Mouse (Mus musculus) stomach, embryonic 16.5 days (tissue): Measurements from ENCODE around the gene Mettl7a3. TPM values are rescaled to one million over a fixed set of nuclear protein-coding genes. Genes with fewer than 3 reads are reported as not detected.
"Not testable (repeated sequence)": the region's sequence is repeated elsewhere in the genome, so short reads cannot be mapped to it uniquely, and the experiment has no call there.

Source experiments
- ATAC-seq: fragments of 200-750 bp; cut with Nextera tagmentation; 2 replicates; pipeline ENCODE4 v1.8.0; 2017; ENCODE audit warnings: moderate number of reproducible peaks, moderate TSS enrichment; ENCODE audit not compliant: insufficient read depth, low FRiP score
- H3K27ac ChIP-seq: fragments of 300-500 bp; sonication (generic); 2 replicates; pipeline ENCODE4 v1.5.1; 2014; ENCODE audit warnings: low read length
- H3K27me3 ChIP-seq: fragments of 300-500 bp; sonication (generic); 2 replicates; pipeline ENCODE4 v1.6.1; 2014; ENCODE audit warnings: low read length, control low read depth, mixed read lengths; ENCODE audit not compliant: control insufficient read depth, insufficient read depth
- H3K36me3 ChIP-seq: fragments of 300-500 bp; sonication (generic); 2 replicates; pipeline ENCODE4 v1.6.1; 2014; ENCODE audit warnings: low read length; ENCODE audit not compliant: control insufficient read depth, insufficient read depth
- H3K4me1 ChIP-seq: fragments of 300-500 bp; sonication (generic); 2 replicates; pipeline ENCODE4 v1.6.1; 2014; ENCODE audit warnings: low read length, control low read depth, mixed read lengths; ENCODE audit not compliant: control insufficient read depth, insufficient read depth
- H3K4me2 ChIP-seq: fragments of 300-500 bp; sonication (generic); 2 replicates; pipeline ENCODE4 v1.6.1; 2014; ENCODE audit warnings: low read depth, low read length, mixed read lengths
- H3K4me3 ChIP-seq: fragments of 300-500 bp; sonication (generic); replicated peaks from 2 replicates; pipeline ENCODE4 v1.5.1; 2014; ENCODE audit warnings: mild to moderate bottlenecking, low read length
- H3K9ac ChIP-seq: fragments of 300-500 bp; sonication (generic); 2 replicates; pipeline ENCODE4 v1.6.1; 2014; ENCODE audit warnings: low read length
- H3K9me3 ChIP-seq: fragments of 300-500 bp; sonication (generic); replicated peaks from 2 replicates; pipeline ENCODE4 v1.6.1; 2016; ENCODE audit warnings: low read length, control low read depth; ENCODE audit not compliant: control insufficient read depth
- WGBS: fragments of 180-500 bp; shearing (Covaris S2); extraction: QIAGEN DNeasy Blood & Tissue Kit; methylation state at CpG from one replicate; pipeline ENCODE4 v1.1.7; 2014; 5-methylcytosine and 5-hydroxymethylcytosine counted together
- polyA plus RNA-seq: library from polyadenylated mRNA; unstranded; fragments of >200 nt; fragmentation: Nextera tagmentation; extraction: Ambion mirVana; gene quantifications from 2 replicates; pipeline ENCODE4 v1.2.1, GENCODE M21; 2015

Mettl7a3 gene
- polyA plus RNA-seq, 1 experiment from 2014 or later = not detected

DNA sequence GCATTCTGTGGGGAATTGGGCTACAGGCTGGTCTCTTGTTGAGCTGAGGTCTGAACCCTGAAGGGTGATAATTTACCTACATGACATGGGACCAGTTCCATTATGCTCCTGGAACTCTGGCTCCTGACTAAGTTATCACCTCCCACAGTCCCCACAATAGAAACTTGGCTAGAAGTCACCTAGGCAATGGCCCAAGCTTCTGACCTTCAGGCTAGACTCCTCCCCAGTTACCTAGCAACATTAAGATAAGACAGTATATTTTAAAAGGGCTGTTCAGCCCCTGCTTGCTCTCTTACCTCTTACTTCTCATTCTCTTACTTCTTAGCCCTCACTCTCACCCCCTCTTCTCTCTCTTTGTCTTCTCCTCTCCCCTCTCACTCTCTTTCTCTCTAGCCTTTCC, 10.8 kb downstream of the Mettl7a3 start:
- Histone ChIP-seq H3K36me3 (no peaks in the 10 kb centered on the region), H3K4me1 (no peaks in the 10 kb centered on the region), H3K9ac (no peak overlapping the region), H3K27me3 (no peaks in the 10 kb centered on the region), H3K4me3 (no peak overlapping the region), H3K27ac (no peak overlapping the region), H3K9me3 (no peaks in the 10 kb centered on the region), H3K4me2 (no peak overlapping the region)
- no peak for ATAC-seq

GRCm38 (mm10) chr15:100346761-100347160, 12.0 kb downstream of the Mettl7a3 start:
- H3K4me1 ChIP-seq = no peaks in the 10 kb centered on the region
- ATAC-seq = no peak
- H3K27me3 ChIP-seq = no peaks in the 10 kb centered on the region
- no peaks in the 10 kb centered on the region for H3K36me3 ChIP-seq
- H3K4me2 ChIP-seq = no peak overlapping the region
- WGBS = 64% methylated on average over 13 of the region's 14 CpGs
- no peak overlapping the region for H3K27ac ChIP-seq
- H3K4me3 ChIP-seq = no peak overlapping the region
- no peak overlapping the region for H3K9ac ChIP-seq
- no peaks in the 10 kb centered on the region for H3K9me3 ChIP-seq

DNA sequence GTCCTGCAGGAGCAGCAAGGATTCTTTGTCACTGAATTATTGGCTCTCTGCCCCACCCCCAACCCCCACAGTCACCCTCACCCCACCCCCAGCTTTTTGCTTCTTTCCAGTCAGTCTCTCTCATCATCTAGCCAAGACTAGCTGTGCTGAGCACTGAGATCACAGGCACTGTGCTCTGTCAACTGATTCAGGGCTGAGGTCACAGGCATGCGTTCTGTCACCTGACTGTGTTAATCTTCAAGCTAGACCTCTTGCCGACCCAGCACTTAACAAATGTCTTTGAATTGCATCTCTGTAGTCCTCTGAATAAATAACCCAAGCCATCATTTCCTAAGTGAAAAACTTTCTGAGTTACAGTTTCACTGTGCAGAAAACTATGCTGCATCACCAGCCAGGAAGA, 14.8 kb downstream of the Mettl7a3 start:
- no peak for ATAC-seq
- no peaks in the 10 kb centered on the region for H3K36me3 ChIP-seq
- WGBS = 14% methylated on average over 2 of the region's 2 CpGs

GRCm38 (mm10) chr15:100351501-100352060, 16.9 kb downstream of the Mettl7a3 start:
- ATAC-seq = no peak
- Histone ChIP-seq H3K4me2 (no peak overlapping the region), H3K27me3 (no peaks in the 10 kb centered on the region), H3K4me1 (no peaks in the 10 kb centered on the region), H3K36me3 (no peaks in the 10 kb centered on the region), H3K9me3 (no peaks in the 10 kb centered on the region), H3K4me3 (no peak overlapping the region), H3K9ac (no peak overlapping the region), H3K27ac (no peak overlapping the region)
- 53% methylated on average over 6 of the region's 6 CpGs for WGBS

More for the DNA sequence above, 14.8 kb downstream of the Mettl7a3 start:
- no peak overlapping the region for H3K4me2 ChIP-seq
- H3K4me1 ChIP-seq = no peaks in the 10 kb centered on the region
- no peaks in the 10 kb centered on the region for H3K27me3 ChIP-seq
- no peak overlapping the region for H3K9ac ChIP-seq
- no peak overlapping the region for H3K27ac ChIP-seq
- no peak overlapping the region for H3K4me3 ChIP-seq
- H3K9me3 ChIP-seq = no peaks in the 10 kb centered on the region

DNA sequence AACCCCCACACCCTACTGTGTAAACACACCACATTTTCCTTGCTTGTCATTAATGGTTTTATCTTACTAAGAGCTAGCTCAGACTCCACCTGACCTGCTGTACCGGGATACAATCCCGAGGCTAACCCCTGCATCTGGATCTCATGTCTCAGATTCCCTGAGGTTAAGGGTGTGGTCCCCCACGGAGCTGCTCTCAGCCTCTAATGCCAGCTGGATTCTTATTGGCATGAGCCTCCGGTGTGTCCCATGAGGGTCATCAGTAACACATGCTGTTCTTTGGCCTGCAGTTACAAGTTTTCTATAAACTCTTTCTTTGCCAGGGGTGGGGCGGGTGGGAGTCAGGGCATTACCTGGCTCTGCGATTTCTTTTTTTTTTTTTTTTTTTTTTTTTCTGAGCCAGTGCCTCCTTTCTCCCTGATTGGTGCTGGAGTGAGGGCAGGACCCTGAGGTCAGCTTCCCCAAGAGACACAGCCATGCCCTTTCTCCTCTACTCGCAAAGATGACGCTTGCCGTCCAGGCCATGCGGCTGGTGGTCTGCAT, 18.1 kb downstream of the Mettl7a3 start, which contains the start of the genes Methig1 and Mettl7a2:
Gene Methig1, plus strand, starts transcription at position 439 of the 540 bp plus-strand sequence.
Gene Mettl7a2, plus strand, starts transcription at position 490 of the 540 bp plus-strand sequence.
- Histone ChIP-seq H3K4me2 (no peak within 1 kb of the TSS), H3K4me3 (no peak within 1 kb of the TSS), H3K9me3 (no peaks in the 10 kb centered on the region), H3K27ac (no peak within 1 kb of the TSS), H3K4me1 (no peaks in the 10 kb centered on the region), H3K9ac (no peak within 1 kb of the TSS), H3K27me3 (no peaks in the 10 kb centered on the region), H3K36me3 (no peaks in the 10 kb centered on the region)
- WGBS = 79% methylated on average over 10 of the region's 10 CpGs
- ATAC-seq = no peak

- not testable (repeated sequence) for H3K4me1 ChIP-seq, H3K4me2 ChIP-seq, ATAC-seq, H3K9ac ChIP-seq, H3K9me3 ChIP-seq, H3K36me3 ChIP-seq, H3K4me3 ChIP-seq, H3K27me3 ChIP-seq, H3K27ac ChIP-seq
- WGBS = 90% methylated on average over 12 of the region's 22 CpGs
Observed at GRCm38 (mm10) chr15:100353399-100353798, 18.7 kb downstream of the Mettl7a3 start.

- H3K27ac ChIP-seq = no peak overlapping the region
- H3K36me3 ChIP-seq = no peaks in the 10 kb centered on the region
- no peaks in the 10 kb centered on the region for H3K4me1 ChIP-seq
- H3K4me2 ChIP-seq = no peak overlapping the region
- ATAC-seq = no peak
- WGBS = 57% methylated on average over 5 of the region's 5 CpGs
- no peak overlapping the region for H3K9ac ChIP-seq
- no peaks in the 10 kb centered on the region for H3K9me3 ChIP-seq
- H3K27me3 ChIP-seq = no peaks in the 10 kb centered on the region
- no peak overlapping the region for H3K4me3 ChIP-seq
Observed at GRCm38 (mm10) chr15:100355876-100356275, 21.1 kb downstream of the Mettl7a3 start.

DNA sequence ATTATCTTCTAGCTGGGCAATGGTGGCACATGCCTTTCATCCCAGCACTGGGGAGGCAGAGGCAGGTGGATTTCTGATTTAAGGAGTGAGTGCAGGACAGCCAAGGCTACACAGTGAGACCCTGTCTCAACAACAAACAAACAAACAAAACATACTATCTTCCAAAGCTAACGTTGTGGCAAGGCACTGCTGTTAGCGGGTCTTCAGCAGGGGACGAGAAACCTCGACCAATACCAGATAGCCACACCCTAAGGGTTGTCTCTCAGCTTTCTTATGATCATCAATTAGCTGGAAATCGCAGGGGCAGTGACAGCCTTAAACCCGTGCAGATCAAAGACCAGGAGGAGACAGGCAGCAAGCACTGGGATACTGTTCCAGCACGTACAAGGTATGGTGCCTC, 29.5 kb downstream of the Mettl7a3 start, which contains the start of gene Higd1c:
Gene Higd1c, plus strand, starts transcription at position 301 of the 400 bp plus-strand sequence.
- H3K9ac ChIP-seq = no peak within 1 kb of the TSS
- no peaks in the 10 kb centered on the region for H3K9me3 ChIP-seq
- H3K4me3 ChIP-seq = no peak within 1 kb of the TSS
- no peaks in the 10 kb centered on the region for H3K4me1 ChIP-seq
- no peak within 1 kb of the TSS for H3K4me2 ChIP-seq
- no peaks in the 10 kb centered on the region for H3K36me3 ChIP-seq
- no peaks in the 10 kb centered on the region for H3K27me3 ChIP-seq
- H3K27ac ChIP-seq = no peak within 1 kb of the TSS
- 52% methylated on average over 7 of the region's 7 CpGs for WGBS
- ATAC-seq = no peak

DNA sequence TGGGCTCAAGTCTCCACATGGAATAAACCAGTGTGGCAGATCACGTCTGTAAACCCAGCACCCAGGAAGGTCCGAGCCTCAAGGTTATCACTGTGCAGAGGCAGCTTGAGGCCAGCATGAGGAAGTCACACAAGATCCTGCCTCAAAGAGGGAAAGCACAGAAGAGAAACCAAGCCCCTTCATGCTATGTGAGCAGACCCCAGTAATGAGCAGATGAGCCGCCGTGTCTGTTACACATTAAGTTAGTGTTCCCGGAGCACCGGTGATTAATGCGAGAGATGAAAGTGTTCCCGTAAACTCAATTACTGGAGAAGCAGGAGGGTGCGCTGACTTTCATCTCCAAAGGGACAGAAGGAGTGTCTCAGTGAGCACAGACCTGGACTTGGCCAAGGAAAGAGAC, 31.2 kb downstream of the Mettl7a3 start:
- not testable (repeated sequence) for H3K9me3 ChIP-seq, ATAC-seq, H3K27me3 ChIP-seq, H3K27ac ChIP-seq, H3K4me3 ChIP-seq, H3K4me2 ChIP-seq, H3K4me1 ChIP-seq, H3K9ac ChIP-seq, H3K36me3 ChIP-seq
- 56% methylated on average over 9 of the region's 9 CpGs for WGBS
